Mouse (Mus musculus): Measurements from ENCODE around the gene Tas2r131. TPM values are rescaled to one million over a fixed set of nuclear protein-coding genes. Genes with fewer than 3 reads are reported as not detected.
"Not testable (repeated sequence)": the region's sequence is repeated elsewhere in the genome, so short reads cannot be mapped to it uniquely, and the experiment has no call there.

Tas2r131 gene
- polyA plus RNA-seq (2014; fragmentation: Nextera tagmentation; extraction: Ambion mirVana) = not detected in 2 replicates

GRCm38 (mm10) chr6:132957819-132958218, at the start of gene Tas2r131:
Gene Tas2r131 (minus strand): TSS chr6:132957919.
- Histone ChIP-seq H3K27me3 (ENCODE audit: control insufficient read depth, insufficient read depth, low read length) (no peaks in the 10 kb centered on the region), H3K4me1 (ENCODE audit: control insufficient read depth, insufficient read depth, low read length) (no peaks in the 10 kb centered on the region), H3K27ac (ENCODE audit: low read depth, low read length) (no peak within 1 kb of the TSS), H3K4me2 (no peak within 1 kb of the TSS), H3K9me3 (replicated peaks; ENCODE audit: control insufficient read depth, low read length) (no peaks in the 10 kb centered on the region), H3K4me3 (ENCODE audit: low read depth, low read length) (no peak within 1 kb of the TSS), H3K36me3 (ENCODE audit: control insufficient read depth, insufficient read depth, low read length) (no peaks in the 10 kb centered on the region), H3K9ac (ENCODE audit: low read depth, low read length) (no peak within 1 kb of the TSS)
- 71% methylated on average over 1 of the region's 1 CpGs for WGBS (ENCODE audit: insufficient replicate concordance)
- ATAC-seq (replicated peaks; ENCODE audit: insufficient number of reproducible peaks, low FRiP score, low TSS enrichment) = no peak

- 72% methylated on average over 2 of the region's 2 CpGs for WGBS (ENCODE audit: insufficient replicate concordance)
- Histone ChIP-seq H3K36me3 (ENCODE audit: control insufficient read depth, insufficient read depth, low read length) (no peaks in the 10 kb centered on the region), H3K27me3 (ENCODE audit: control insufficient read depth, insufficient read depth, low read length) (no peaks in the 10 kb centered on the region), H3K4me3 (ENCODE audit: low read depth, low read length) (no peak within 1 kb of the TSS), H3K4me2 (no peak within 1 kb of the TSS), H3K4me1 (ENCODE audit: control insufficient read depth, insufficient read depth, low read length) (no peaks in the 10 kb centered on the region), H3K9me3 (replicated peaks; ENCODE audit: control insufficient read depth, low read length) (no peaks in the 10 kb centered on the region), H3K27ac (ENCODE audit: low read depth, low read length) (no peak within 1 kb of the TSS), H3K9ac (ENCODE audit: low read depth, low read length) (no peak within 1 kb of the TSS)
- no peak for ATAC-seq (replicated peaks; ENCODE audit: insufficient number of reproducible peaks, low FRiP score, low TSS enrichment)
Observed at GRCm38 (mm10) chr6:132980865-132981264, 23.1 kb upstream of the Tas2r131 start, which contains the start of gene Tas2r109. Gene Tas2r109 (minus strand): TSS chr6:132980965.

GRCm38 (mm10) chr6:132950802-132951201, 6.9 kb downstream of the Tas2r131 start, which contains the start of gene Tas2r129:
Gene Tas2r129 (plus strand): TSS chr6:132951102.
- Histone ChIP-seq H3K27ac (ENCODE audit: low read depth, low read length) (no peak within 1 kb of the TSS), H3K4me1 (ENCODE audit: control insufficient read depth, insufficient read depth, low read length) (no peaks in the 10 kb centered on the region), H3K27me3 (ENCODE audit: control insufficient read depth, insufficient read depth, low read length) (no peaks in the 10 kb centered on the region), H3K9me3 (replicated peaks; ENCODE audit: control insufficient read depth, low read length) (no peaks in the 10 kb centered on the region), H3K4me3 (ENCODE audit: low read depth, low read length) (no peak within 1 kb of the TSS), H3K9ac (ENCODE audit: low read depth, low read length) (no peak within 1 kb of the TSS), H3K4me2 (no peak within 1 kb of the TSS), H3K36me3 (ENCODE audit: control insufficient read depth, insufficient read depth, low read length) (no peaks in the 10 kb centered on the region)
- WGBS (ENCODE audit: insufficient replicate concordance) = 69% methylated on average over 2 of the region's 2 CpGs
- ATAC-seq (replicated peaks; ENCODE audit: insufficient number of reproducible peaks, low FRiP score, low TSS enrichment) = no peak

- H3K9me3 ChIP-seq (replicated peaks; ENCODE audit: control insufficient read depth, low read length); H3K4me2 ChIP-seq; H3K36me3 ChIP-seq (ENCODE audit: control insufficient read depth, insufficient read depth, low read length); ATAC-seq (replicated peaks; ENCODE audit: insufficient number of reproducible peaks, low FRiP score, low TSS enrichment); H3K9ac ChIP-seq (ENCODE audit: low read depth, low read length); H3K27ac ChIP-seq (ENCODE audit: low read depth, low read length); H3K4me1 ChIP-seq (ENCODE audit: control insufficient read depth, insufficient read depth, low read length); H3K27me3 ChIP-seq (ENCODE audit: control insufficient read depth, insufficient read depth, low read length); H3K4me3 ChIP-seq (ENCODE audit: low read depth, low read length): not testable (repeated sequence)
Observed at GRCm38 (mm10) chr6:132941376-132941775, 16.3 kb downstream of the Tas2r131 start.

GRCm38 (mm10) chr6:132909351-132909750, 48.4 kb downstream of the Tas2r131 start, which contains the start of gene Tas2r125:
Gene Tas2r125 (plus strand): TSS chr6:132909651.
- no peak for ATAC-seq (replicated peaks; ENCODE audit: insufficient number of reproducible peaks, low FRiP score, low TSS enrichment)

More at GRCm38 (mm10) chr6:132909351-132909750, 48.4 kb downstream of the Tas2r131 start, which contains the start of gene Tas2r125:
- Histone ChIP-seq H3K27me3 (ENCODE audit: control insufficient read depth, insufficient read depth, low read length) (no peaks in the 10 kb centered on the region), H3K4me1 (ENCODE audit: control insufficient read depth, insufficient read depth, low read length) (no peaks in the 10 kb centered on the region), H3K4me3 (ENCODE audit: low read depth, low read length) (no peak within 1 kb of the TSS), H3K9me3 (replicated peaks; ENCODE audit: control insufficient read depth, low read length) (no peaks in the 10 kb centered on the region), H3K27ac (ENCODE audit: low read depth, low read length) (no peak within 1 kb of the TSS), H3K9ac (ENCODE audit: low read depth, low read length) (no peak within 1 kb of the TSS), H3K4me2 (no peak within 1 kb of the TSS), H3K36me3 (ENCODE audit: control insufficient read depth, insufficient read depth, low read length) (no peaks in the 10 kb centered on the region)
- WGBS (ENCODE audit: insufficient replicate concordance) = 67% methylated on average over 3 of the region's 3 CpGs

Other genes starting within 250 kb of the Tas2r131 start
- not detected in 2 replicates for gene Tas2r122, start 246.0 kb downstream of the Tas2r131 start, polyA plus RNA-seq (2014; fragmentation: Nextera tagmentation; extraction: Ambion mirVana)
- gene Tas2r115, start 219.9 kb downstream of the Tas2r131 start, polyA plus RNA-seq (2014; fragmentation: Nextera tagmentation; extraction: Ambion mirVana) = not detected in 2 replicates
- gene Tas2r124, start 203.2 kb downstream of the Tas2r131 start, polyA plus RNA-seq (2014; fragmentation: Nextera tagmentation; extraction: Ambion mirVana) = not detected in 2 replicates
- not detected in 2 replicates for gene Tas2r102, start 195.8 kb downstream of the Tas2r131 start, polyA plus RNA-seq (2014; fragmentation: Nextera tagmentation; extraction: Ambion mirVana)
- not detected in 2 replicates for gene Tas2r136, start 179.8 kb downstream of the Tas2r131 start, polyA plus RNA-seq (2014; fragmentation: Nextera tagmentation; extraction: Ambion mirVana)
- gene Tas2r117, start 155.1 kb downstream of the Tas2r131 start, polyA plus RNA-seq (2014; fragmentation: Nextera tagmentation; extraction: Ambion mirVana) = not detected in 2 replicates
- not detected in 2 replicates for gene Tas2r123, start 110.8 kb downstream of the Tas2r131 start, polyA plus RNA-seq (2014; fragmentation: Nextera tagmentation; extraction: Ambion mirVana)
- gene Tas2r116, start 102.5 kb downstream of the Tas2r131 start, polyA plus RNA-seq (2014; fragmentation: Nextera tagmentation; extraction: Ambion mirVana) = not detected in 2 replicates
- not detected in 2 replicates for gene Tas2r110, start 89.9 kb downstream of the Tas2r131 start, polyA plus RNA-seq (2014; fragmentation: Nextera tagmentation; extraction: Ambion mirVana)
- gene Tas2r113, start 64.9 kb downstream of the Tas2r131 start, polyA plus RNA-seq (2014; fragmentation: Nextera tagmentation; extraction: Ambion mirVana) = not detected in 2 replicates
- not detected in 2 replicates for gene Tas2r125, start 48.3 kb downstream of the Tas2r131 start, polyA plus RNA-seq (2014; fragmentation: Nextera tagmentation; extraction: Ambion mirVana)
- not detected in 2 replicates for gene Tas2r129, start 6.8 kb downstream of the Tas2r131 start, polyA plus RNA-seq (2014; fragmentation: Nextera tagmentation; extraction: Ambion mirVana)
- not detected in 2 replicates for gene Tas2r109, start 23.0 kb upstream of the Tas2r131 start, polyA plus RNA-seq (2014; fragmentation: Nextera tagmentation; extraction: Ambion mirVana)
- not detected in 2 replicates for gene Tas2r103, start 79.2 kb upstream of the Tas2r131 start, polyA plus RNA-seq (2014; fragmentation: Nextera tagmentation; extraction: Ambion mirVana)
- not detected in 2 replicates for gene Tas2r140, start 97.9 kb upstream of the Tas2r131 start, polyA plus RNA-seq (2014; fragmentation: Nextera tagmentation; extraction: Ambion mirVana)
- 56.5 and 61.2 TPM in 2 replicates for gene Smim10l1, start 147.0 kb upstream of the Tas2r131 start, polyA plus RNA-seq (2014; fragmentation: Nextera tagmentation; extraction: Ambion mirVana)